Mouse (Mus musculus) cerebellum, adult 2 months (tissue): ENCODE results near the gene Gm10964.

Source experiments
- CTCF ChIP-seq: fragments of 200-500 bp; IDR thresholded peaks from 2 replicates; pipeline ENCODE4 v1.5.1; 2011; ENCODE audit warnings: low read depth, mild to moderate bottlenecking, control low read depth, low read length, moderate library complexity, borderline replicate concordance; ENCODE audit not compliant: insufficient read depth
- POLR2A ChIP-seq: fragments of 200-500 bp; IDR thresholded peaks from 2 replicates; pipeline ENCODE4 v1.6.1; 2011; ENCODE audit warnings: low read length, control low read depth, borderline replicate concordance; ENCODE audit not compliant: insufficient read depth

DNA sequence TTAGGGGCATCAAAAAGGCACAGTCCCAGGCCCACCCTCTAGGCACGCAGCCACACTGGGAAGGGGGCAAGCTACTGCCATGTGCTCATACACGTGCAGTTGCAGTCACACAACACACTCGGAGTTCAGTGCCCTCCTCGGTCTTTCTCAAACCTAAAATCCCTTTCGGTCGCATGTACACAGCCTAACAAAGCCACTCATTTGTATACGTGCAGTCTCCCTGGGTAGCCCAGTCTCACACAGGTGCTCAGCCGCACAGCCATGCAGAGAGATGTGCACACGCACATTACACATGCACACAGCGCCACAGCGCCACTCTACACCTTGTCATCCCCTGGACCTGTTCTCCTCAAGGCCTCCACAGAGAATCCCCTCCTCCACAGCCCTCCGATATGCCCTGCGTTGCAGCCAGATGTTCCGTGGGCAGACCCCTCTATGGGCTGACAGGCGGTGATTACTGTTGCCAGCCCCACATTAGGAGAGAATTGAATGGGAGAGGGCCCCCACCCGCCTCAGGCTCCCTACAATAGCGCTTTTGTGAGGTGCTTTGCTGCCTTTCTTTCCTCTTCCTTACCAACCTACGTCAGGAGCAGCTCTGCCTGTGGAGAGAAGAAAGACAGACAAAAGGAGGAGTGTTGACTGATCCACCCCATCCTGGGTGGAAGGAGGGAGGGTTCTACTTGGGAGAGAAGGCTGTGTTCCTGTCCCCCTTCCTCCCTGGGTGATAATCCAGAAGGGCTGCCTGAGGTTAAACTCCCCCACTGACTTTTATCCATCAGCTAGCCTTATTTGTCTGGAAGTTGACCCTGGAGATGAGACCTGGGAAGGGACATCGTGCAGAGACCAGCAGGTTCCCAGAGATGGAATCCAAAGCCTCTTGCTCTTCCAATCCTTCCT is 5.1 kb upstream of the Gm10964 start:
- TF ChIP-seq CTCF (peak; percentile 48; the same call in 1 of the 2 replicates), POLR2A (no peak)
